Mouse (Mus musculus): ENCODE data around the gene Loxl1. TPM values are rescaled to one million over a fixed set of nuclear protein-coding genes. Genes with fewer than 3 reads are reported as not detected.
"Not testable (repeated sequence)": the region's sequence is repeated elsewhere in the genome, so short reads cannot be mapped to it uniquely, and the experiment has no call there.

Gene Loxl1
- total and polyA plus RNA-seq, 2 experiments from 2014 or later = 7.0 to 10.6 TPM

- Histone ChIP-seq H3K9ac (replicated peaks; ENCODE audit: low read length, poor library complexity, severe bottlenecking) (no peak overlapping the region), H3K4me2 (ENCODE audit: low read depth, low read length, poor library complexity, severe bottlenecking) (no peak overlapping the region), H3K4me3 (ENCODE audit: low read depth, low read length) (no peak overlapping the region), H3K27ac (ENCODE audit: low read depth, low read length) (no peak overlapping the region), H3K36me3 (ENCODE audit: insufficient read depth, low read length) (peaks cover 44% of the 10 kb centered on the region), H3K27me3 (ENCODE audit: insufficient read depth, low read length) (no peaks in the 10 kb centered on the region), H3K9me3 (ENCODE audit: low read length) (no peaks in the 10 kb centered on the region), H3K4me1 (ENCODE audit: insufficient read depth, low read length) (no peaks in the 10 kb centered on the region)
- TF ChIP-seq CTCF (IDR thresholded peaks at IDR 0.05) = no peak
- DNase-seq (ENCODE audit: low spot score) = no peak
- 92% methylated on average over 10 of the region's 10 CpGs for WGBS
- no peak for ATAC-seq (ENCODE audit: low FRiP score)
Observed at GRCm38 (mm10) chr9:58255704-58256685, 57.0 kb downstream of the Loxl1 start.

GRCm38 (mm10) chr9:58255105-58255504 lies 57.9 kb downstream of the Loxl1 start:
- no peak overlapping the region for H3K9ac ChIP-seq (replicated peaks; ENCODE audit: low read length, poor library complexity, severe bottlenecking)
- no peaks in the 10 kb centered on the region for H3K9me3 ChIP-seq (ENCODE audit: low read length)
- no peaks in the 10 kb centered on the region for H3K27me3 ChIP-seq (ENCODE audit: insufficient read depth, low read length)
- H3K4me1 ChIP-seq (ENCODE audit: insufficient read depth, low read length) = no peaks in the 10 kb centered on the region
- no peak overlapping the region for H3K4me2 ChIP-seq (ENCODE audit: low read depth, low read length, poor library complexity, severe bottlenecking)
- H3K36me3 ChIP-seq (ENCODE audit: insufficient read depth, low read length) = peaks cover 37% of the 10 kb centered on the region
- no peak overlapping the region for H3K27ac ChIP-seq (ENCODE audit: low read depth, low read length)
- ATAC-seq (ENCODE audit: low FRiP score) (no peak), DNase-seq (ENCODE audit: low spot score) (no peak)
- TF ChIP-seq CTCF (IDR thresholded peaks at IDR 0.05) = no peak
- 52% methylated on average over 2 of the region's 2 CpGs for WGBS
- no peak overlapping the region for H3K4me3 ChIP-seq (ENCODE audit: low read depth, low read length)

- 70% methylated on average over 5 of the region's 5 CpGs for WGBS
- DNase-seq (ENCODE audit: low spot score) = not testable (repeated sequence)
- peak overlapping the region; percentile 59 for H3K4me2 ChIP-seq (ENCODE audit: low read depth, low read length, poor library complexity, severe bottlenecking)
Observed at GRCm38 (mm10) chr9:58253805-58254122, 59.2 kb downstream of the Loxl1 start.

GRCm38 (mm10) chr9:58253033-58253804 lies 59.8 kb downstream of the Loxl1 start, which contains the start of gene Stoml1:
Gene Stoml1, plus strand, starts transcription at chr9:58253164.
- peak within 1 kb of the TSS; percentile 79 for H3K9ac ChIP-seq (replicated peaks; ENCODE audit: low read length, poor library complexity, severe bottlenecking)
- H3K36me3 ChIP-seq (ENCODE audit: insufficient read depth, low read length) = peaks cover 22% of the 10 kb centered on the region
- WGBS = under 1% methylated on average over 31 of the region's 31 CpGs
- peak; percentile 98 for TF ChIP-seq CTCF (IDR thresholded peaks at IDR 0.05)
- no peaks in the 10 kb centered on the region for H3K9me3 ChIP-seq (ENCODE audit: low read length)
- DNase-seq (ENCODE audit: low spot score) = peak; percentile 96
- H3K27me3 ChIP-seq (ENCODE audit: insufficient read depth, low read length) = no peaks in the 10 kb centered on the region
- H3K27ac ChIP-seq (ENCODE audit: low read depth, low read length) = peak within 1 kb of the TSS; percentile 78
- no peaks in the 10 kb centered on the region for H3K4me1 ChIP-seq (ENCODE audit: insufficient read depth, low read length)
- peak within 1 kb of the TSS; percentile 78 for H3K4me3 ChIP-seq (ENCODE audit: low read depth, low read length)
- peak within 1 kb of the TSS; percentile 59 for H3K4me2 ChIP-seq (ENCODE audit: low read depth, low read length, poor library complexity, severe bottlenecking)
- ATAC-seq (ENCODE audit: low FRiP score) = peak; percentile 94

More at GRCm38 (mm10) chr9:58253805-58254122, 59.2 kb downstream of the Loxl1 start:
- not testable (repeated sequence) for ATAC-seq (ENCODE audit: low FRiP score); H3K4me1 ChIP-seq (ENCODE audit: insufficient read depth, low read length); H3K27me3 ChIP-seq (ENCODE audit: insufficient read depth, low read length); H3K9me3 ChIP-seq (ENCODE audit: low read length)
- H3K27ac ChIP-seq (ENCODE audit: low read depth, low read length) = peak overlapping the region; percentile 78; the same call in 1 of the 2 replicates
- H3K36me3 ChIP-seq (ENCODE audit: insufficient read depth, low read length) = peaks cover 26% of the 10 kb centered on the region
- peak overlapping the region; percentile 78 for H3K4me3 ChIP-seq (ENCODE audit: low read depth, low read length)
- peak overlapping the region; percentile 79 for H3K9ac ChIP-seq (replicated peaks; ENCODE audit: low read length, poor library complexity, severe bottlenecking)

GRCm38 (mm10) chr9:58250730-58251129 lies 62.3 kb downstream of the Loxl1 start:
- H3K9me3 ChIP-seq (ENCODE audit: low read length); H3K4me3 ChIP-seq (ENCODE audit: low read depth, low read length); H3K36me3 ChIP-seq (ENCODE audit: insufficient read depth, low read length); H3K27ac ChIP-seq (ENCODE audit: low read depth, low read length); H3K4me1 ChIP-seq (ENCODE audit: insufficient read depth, low read length); H3K4me2 ChIP-seq (ENCODE audit: low read depth, low read length, poor library complexity, severe bottlenecking); H3K27me3 ChIP-seq (ENCODE audit: insufficient read depth, low read length); H3K9ac ChIP-seq (replicated peaks; ENCODE audit: low read length, poor library complexity, severe bottlenecking); DNase-seq (ENCODE audit: low spot score); ATAC-seq (ENCODE audit: low FRiP score): not testable (repeated sequence)
- WGBS = 88% methylated on average over 1 of the region's 1 CpGs
